Mouse (Mus musculus) forebrain, embryonic 10.5 days (tissue): ENCODE measurements around the gene Ttll2. TPM values are rescaled to one million over a fixed set of nuclear protein-coding genes. Genes with fewer than 3 reads are reported as not detected.
"Not testable (repeated sequence)": the region's sequence is repeated elsewhere in the genome, so short reads cannot be mapped to it uniquely, and the experiment has no call there.

ENCODE experiments used
- DNase-seq: peaks from one replicate; pipeline ENCODE4 v3.0.0-alpha.2; 2017; ENCODE audit warnings: low spot score; ENCODE audit errors: extremely low spot score
- H3K27ac ChIP-seq: fragments of 300-500 bp; sonication (generic); 2 replicates; pipeline ENCODE4 v1.5.1; 2016; ENCODE audit warnings: mild to moderate bottlenecking
- H3K27me3 ChIP-seq: fragments of 300-500 bp; sonication (generic); 2 replicates; pipeline ENCODE4 v1.6.1; 2016; ENCODE audit warnings: mild to moderate bottlenecking; ENCODE audit not compliant: poor library complexity, severe bottlenecking
- H3K36me3 ChIP-seq: fragments of 300-500 bp; sonication (generic); replicated peaks from 2 replicates; pipeline ENCODE4 v1.6.1; 2016; ENCODE audit warnings: mild to moderate bottlenecking, moderate library complexity
- H3K4me1 ChIP-seq: fragments of 300-500 bp; sonication (generic); 2 replicates; pipeline ENCODE4 v1.6.1; 2016
- H3K4me3 ChIP-seq: fragments of 300-500 bp; sonication (generic); 2 replicates; pipeline ENCODE4 v1.5.1; 2016; ENCODE audit warnings: mild to moderate bottlenecking, moderate library complexity
- H3K9me3 ChIP-seq: fragments of 300-500 bp; sonication (generic); 2 replicates; pipeline ENCODE4 v1.6.1; 2016; ENCODE audit warnings: mild to moderate bottlenecking, moderate library complexity
- WGBS: fragments of 180-500 bp; shearing (Covaris S2); methylation state at CpG from one replicate; pipeline ENCODE4 v1.1.7; 2016; 5-methylcytosine and 5-hydroxymethylcytosine counted together
- polyA plus RNA-seq: library from polyadenylated mRNA; unstranded; fragments of >200 nt; fragmentation: Nextera tagmentation; extraction: Ambion mirVana; gene quantifications from 2 replicates; pipeline ENCODE4 v1.2.1, GENCODE M21; 2016

The Ttll2 gene
- polyA plus RNA-seq, 1 experiment from 2014 or later = not detected

DNA sequence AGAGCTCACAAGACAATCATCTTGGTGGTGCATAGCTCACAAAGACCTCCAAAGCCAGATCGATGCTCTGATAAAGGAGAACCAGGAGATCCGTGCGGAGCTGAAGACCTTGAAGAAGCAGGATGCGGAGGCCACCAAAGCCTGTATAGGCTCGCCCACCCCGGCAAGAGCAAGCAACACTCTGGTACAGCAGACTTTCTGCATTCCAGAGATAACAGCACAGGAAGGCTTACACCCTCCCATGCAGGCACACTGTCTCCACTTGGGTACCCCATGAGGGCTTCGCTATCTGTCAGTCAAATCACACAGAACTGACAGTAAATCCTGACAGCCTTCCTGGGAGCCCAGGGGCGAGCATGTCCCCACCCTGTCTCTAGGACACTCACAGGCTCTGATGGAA lies 26.1 kb downstream of the Ttll2 start:
- not testable (repeated sequence) for H3K4me3 ChIP-seq, DNase-seq, H3K27me3 ChIP-seq, H3K27ac ChIP-seq, H3K4me1 ChIP-seq, H3K36me3 ChIP-seq, H3K9me3 ChIP-seq
- WGBS = 85% methylated on average over 6 of the region's 8 CpGs

DNA sequence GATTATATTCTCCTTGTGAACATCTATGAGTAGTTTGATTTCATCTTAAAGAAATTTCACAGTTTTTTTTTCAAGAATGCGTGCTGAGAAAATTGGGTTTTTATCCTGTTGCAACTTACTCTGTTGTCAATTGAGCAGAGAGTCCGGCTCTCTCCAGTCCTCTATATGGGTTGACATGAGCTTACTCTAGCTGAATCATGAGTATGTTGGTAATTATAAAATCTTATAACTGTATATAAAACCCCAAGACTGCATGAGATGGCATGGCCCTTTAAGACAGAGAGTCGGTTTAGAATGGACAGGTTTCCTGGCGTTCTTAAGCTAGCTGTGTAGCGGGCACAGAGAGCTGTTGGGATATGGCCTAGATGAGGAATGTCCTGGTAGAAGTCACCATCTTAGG lies 28.1 kb downstream of the Ttll2 start, which contains the start of gene Tcp10a:
Gene Tcp10a (plus strand): TSS at position 301 of the 400 bp plus-strand sequence.
- not testable (repeated sequence) for DNase-seq, H3K4me3 ChIP-seq, H3K27ac ChIP-seq, H3K9me3 ChIP-seq, H3K4me1 ChIP-seq, H3K36me3 ChIP-seq, H3K27me3 ChIP-seq
- WGBS = 91% methylated on average over 5 of the region's 5 CpGs

DNA sequence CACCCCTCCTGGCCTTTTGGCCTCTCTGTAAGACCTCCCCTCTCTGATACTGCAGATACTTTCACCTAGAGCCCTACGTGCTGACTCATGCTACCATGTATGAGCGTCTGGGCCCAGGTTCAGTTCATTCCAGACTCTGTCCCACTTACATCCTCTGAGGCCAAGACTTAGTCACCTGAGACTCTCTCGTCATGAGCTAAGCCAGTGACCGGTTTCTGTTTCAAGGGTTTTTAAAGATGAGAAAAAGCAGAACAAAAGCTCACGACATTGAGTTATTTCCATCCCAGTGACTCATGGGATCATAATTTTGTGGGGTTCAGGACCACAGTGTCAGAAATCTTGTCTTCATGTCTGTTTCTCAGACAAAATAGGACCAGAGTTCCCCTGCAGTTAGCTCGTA lies 32.7 kb downstream of the Ttll2 start:
- not testable (repeated sequence) for H3K27me3 ChIP-seq, H3K4me3 ChIP-seq, DNase-seq, H3K4me1 ChIP-seq, H3K36me3 ChIP-seq, H3K27ac ChIP-seq, H3K9me3 ChIP-seq
- WGBS = 91% methylated on average over 6 of the region's 6 CpGs

- H3K27ac ChIP-seq, DNase-seq, H3K4me3 ChIP-seq, H3K36me3 ChIP-seq, H3K4me1 ChIP-seq, H3K27me3 ChIP-seq, H3K9me3 ChIP-seq: not testable (repeated sequence)
- 90% methylated on average over 7 of the region's 8 CpGs for WGBS
Measured at GRCm38 (mm10) chr17:7315693-7316382, 36.7 kb downstream of the Ttll2 start.

DNA sequence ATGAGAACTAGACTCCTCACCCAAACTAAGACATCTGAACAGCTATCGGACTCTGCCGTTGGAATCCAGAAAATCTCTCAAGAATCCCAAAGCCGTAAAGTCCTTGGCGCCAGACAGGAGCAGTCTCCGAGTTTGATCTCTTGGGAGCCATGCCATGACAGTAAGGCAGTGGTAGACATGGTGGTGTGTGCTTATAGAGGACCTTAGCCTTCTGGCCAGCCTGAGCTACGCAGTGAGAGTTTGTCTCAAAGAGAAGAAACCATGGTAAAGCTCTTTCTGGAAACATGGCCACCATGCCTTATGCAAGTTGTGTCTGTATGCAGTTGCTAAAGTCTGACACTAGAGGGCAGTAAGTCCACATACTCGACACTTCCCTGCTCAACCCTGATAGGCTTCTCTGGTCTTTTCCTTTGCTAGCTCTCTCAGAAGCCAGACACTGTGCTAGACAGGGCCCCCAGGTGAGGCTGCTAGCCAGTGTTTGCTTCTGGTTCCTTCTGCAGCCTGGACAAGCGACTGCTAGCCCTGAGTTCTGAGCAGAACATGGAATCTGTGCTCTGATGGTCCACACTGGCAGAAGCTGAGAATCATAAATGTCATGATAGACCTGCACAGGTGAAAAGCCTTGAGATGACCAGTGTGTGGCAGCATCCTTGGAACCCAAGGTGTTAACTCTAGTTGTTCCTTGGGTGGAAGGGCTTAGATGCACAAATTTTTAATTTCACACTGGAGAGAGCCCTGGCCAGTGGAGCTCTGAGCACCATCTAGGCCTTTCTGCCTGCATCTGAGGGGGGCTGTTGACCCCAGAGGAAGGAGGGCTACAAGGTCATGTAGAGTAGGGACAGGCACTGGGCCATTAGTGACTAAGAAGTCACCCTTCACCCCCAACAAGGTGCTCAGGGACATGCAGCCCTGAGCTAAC lies 46.0 kb downstream of the Ttll2 start:
- not testable (repeated sequence) for H3K9me3 ChIP-seq, H3K4me1 ChIP-seq, H3K27ac ChIP-seq, H3K36me3 ChIP-seq, H3K4me3 ChIP-seq, DNase-seq, H3K27me3 ChIP-seq
- 66% methylated on average over 8 of the region's 8 CpGs for WGBS

Other genes starting within 250 kb of the Ttll2 start
- 23.6 and 25.3 TPM in 2 replicates for gene Rps6ka2, start 182.6 kb downstream of the Ttll2 start, polyA plus RNA-seq
- gene Tcp10a, start 28.1 kb downstream of the Ttll2 start, polyA plus RNA-seq = not detected in 2 replicates
- gene Gm49630, start 19.3 kb upstream of the Ttll2 start, polyA plus RNA-seq = not detected in 2 replicates
- not detected in 2 replicates for gene Unc93a2, start 32.8 kb upstream of the Ttll2 start, polyA plus RNA-seq